Mouse (Mus musculus) intestine, postnatal 0 days (tissue): ENCODE measurements around the gene Egfem1. TPM values are rescaled to one million over a fixed set of nuclear protein-coding genes. Genes with fewer than 3 reads are reported as not detected.

Experiments used
- ATAC-seq: fragments of 200-750 bp; cut with Nextera tagmentation; 2 replicates; pipeline ENCODE4 v1.8.0; 2017; ENCODE audit warnings: mild to moderate bottlenecking, moderate TSS enrichment, moderate library complexity
- H3K27ac ChIP-seq: fragments of 300-500 bp; sonication (generic); 2 replicates; pipeline ENCODE4 v1.5.1; 2014; ENCODE audit warnings: mild to moderate bottlenecking, low read depth, low read length, moderate library complexity
- H3K27me3 ChIP-seq: fragments of 300-500 bp; sonication (generic); replicated peaks from 2 replicates; pipeline ENCODE4 v1.6.1; 2014; ENCODE audit warnings: low read length, mixed read lengths; ENCODE audit not compliant: control insufficient read depth, insufficient read depth
- H3K36me3 ChIP-seq: fragments of 300-500 bp; sonication (generic); 2 replicates; pipeline ENCODE4 v1.6.1; 2014; ENCODE audit warnings: mild to moderate bottlenecking, moderate library complexity; ENCODE audit not compliant: control insufficient read depth, insufficient read depth
- H3K4me1 ChIP-seq: fragments of 300-500 bp; sonication (generic); replicated peaks from 2 replicates; pipeline ENCODE4 v1.6.1; 2014; ENCODE audit warnings: antibody characterized with exemption, low read length, mixed read lengths; ENCODE audit not compliant: control insufficient read depth, insufficient read depth
- H3K4me2 ChIP-seq: fragments of 300-500 bp; sonication (generic); replicated peaks from 2 replicates; pipeline ENCODE4 v1.6.1; 2014; ENCODE audit warnings: low read depth, mild to moderate bottlenecking, moderate library complexity
- H3K4me3 ChIP-seq: fragments of 300-500 bp; sonication (generic); 2 replicates; pipeline ENCODE4 v1.5.1; 2014; ENCODE audit warnings: low read depth, low read length
- H3K9ac ChIP-seq: fragments of 300-500 bp; sonication (generic); 2 replicates; pipeline ENCODE4 v1.6.1; 2014; ENCODE audit warnings: mild to moderate bottlenecking, low read depth, low read length
- H3K9me3 ChIP-seq: fragments of 300-500 bp; sonication (generic); 2 replicates; pipeline ENCODE4 v1.6.1; 2016; ENCODE audit warnings: mixed run types; ENCODE audit not compliant: control insufficient read depth
- CTCF ChIP-seq: sonication (generic); IDR thresholded peaks from 2 replicates; pipeline ENCODE4 v1.5.1; 2016; ENCODE audit warnings: low read depth, mild to moderate bottlenecking, control low read depth, antibody characterized with exemption, moderate library complexity
- WGBS: fragments of 180-500 bp; shearing (Covaris S2); extraction: QIAGEN DNeasy Blood & Tissue Kit; methylation state at CpG from one replicate; pipeline ENCODE4 v1.1.7; 2014; 5-methylcytosine and 5-hydroxymethylcytosine counted together
- polyA plus RNA-seq: library from polyadenylated mRNA; unstranded; fragments of >200 nt; fragmentation: Nextera tagmentation; extraction: Ambion mirVana; gene quantifications from 2 replicates; pipeline ENCODE4 v1.2.1, GENCODE M21; 2015

Gene Egfem1
- polyA plus RNA-seq, 1 experiment from 2014 or later = 0.63 TPM

- ATAC-seq = no peak
- H3K9me3 ChIP-seq = no peaks in the 10 kb centered on the region
- WGBS = 30% methylated on average over 1 of the region's 1 CpGs
- H3K27me3 ChIP-seq = no peaks in the 10 kb centered on the region
- TF ChIP-seq CTCF = no peak
- H3K9ac ChIP-seq = no peak overlapping the region
- no peak overlapping the region for H3K4me3 ChIP-seq
- H3K4me2 ChIP-seq = no peak overlapping the region
- H3K4me1 ChIP-seq = no peaks in the 10 kb centered on the region
- no peak overlapping the region for H3K27ac ChIP-seq
- no peaks in the 10 kb centered on the region for H3K36me3 ChIP-seq
Measured at GRCm38 (mm10) chr3:29122556-29122955, 40.7 kb downstream of the Egfem1 start.

GRCm38 (mm10) chr3:29132054-29132931 is 50.5 kb downstream of the Egfem1 start:
- no peak overlapping the region for H3K4me3 ChIP-seq
- H3K27me3 ChIP-seq = no peaks in the 10 kb centered on the region
- no peak overlapping the region for H3K4me2 ChIP-seq
- 67% methylated on average over 2 of the region's 2 CpGs for WGBS
- no peak overlapping the region for H3K9ac ChIP-seq
- TF ChIP-seq CTCF = no peak
- no peaks in the 10 kb centered on the region for H3K36me3 ChIP-seq
- H3K27ac ChIP-seq = no peak overlapping the region
- no peak for ATAC-seq
- H3K9me3 ChIP-seq = no peaks in the 10 kb centered on the region
- no peaks in the 10 kb centered on the region for H3K4me1 ChIP-seq

- Histone ChIP-seq H3K27ac (no peak overlapping the region), H3K4me3 (no peak overlapping the region), H3K4me2 (no peak overlapping the region), H3K36me3 (no peaks in the 10 kb centered on the region), H3K27me3 (no peaks in the 10 kb centered on the region), H3K9ac (no peak overlapping the region), H3K9me3 (no peaks in the 10 kb centered on the region), H3K4me1 (no peaks in the 10 kb centered on the region)
- no peak for ATAC-seq
- no peak for TF ChIP-seq CTCF
- 69% methylated on average over 11 of the region's 11 CpGs for WGBS
Measured at GRCm38 (mm10) chr3:29134509-29134908, 52.7 kb downstream of the Egfem1 start.

- WGBS = 63% methylated on average over 9 of the region's 9 CpGs
- Histone ChIP-seq H3K4me1 (no peaks in the 10 kb centered on the region), H3K36me3 (no peaks in the 10 kb centered on the region), H3K4me2 (no peak overlapping the region), H3K27ac (no peak overlapping the region), H3K4me3 (no peak overlapping the region), H3K9ac (no peak overlapping the region), H3K27me3 (no peaks in the 10 kb centered on the region), H3K9me3 (no peaks in the 10 kb centered on the region)
- TF ChIP-seq CTCF = no peak
- ATAC-seq = no peak
Measured at GRCm38 (mm10) chr3:29135176-29136064, 53.6 kb downstream of the Egfem1 start.

GRCm38 (mm10) chr3:29136065-29136955 is 54.5 kb downstream of the Egfem1 start:
- TF ChIP-seq CTCF = no peak
- H3K4me2 ChIP-seq = no peak overlapping the region
- no peaks in the 10 kb centered on the region for H3K27me3 ChIP-seq
- no peak for ATAC-seq
- H3K4me3 ChIP-seq = no peak overlapping the region
- no peaks in the 10 kb centered on the region for H3K36me3 ChIP-seq
- H3K27ac ChIP-seq = no peak overlapping the region
- WGBS = 32% methylated on average over 10 of the region's 10 CpGs
- H3K9ac ChIP-seq = no peak overlapping the region
- no peaks in the 10 kb centered on the region for H3K9me3 ChIP-seq
- H3K4me1 ChIP-seq = no peaks in the 10 kb centered on the region
